Mouse (Mus musculus): Measurements from ENCODE around the gene Fam111a. TPM values are rescaled to one million over a fixed set of nuclear protein-coding genes. Genes with fewer than 3 reads are reported as not detected.

Gene Fam111a
- polyA plus RNA-seq, 2 experiments = 17.9 to 30.3 TPM

DNA sequence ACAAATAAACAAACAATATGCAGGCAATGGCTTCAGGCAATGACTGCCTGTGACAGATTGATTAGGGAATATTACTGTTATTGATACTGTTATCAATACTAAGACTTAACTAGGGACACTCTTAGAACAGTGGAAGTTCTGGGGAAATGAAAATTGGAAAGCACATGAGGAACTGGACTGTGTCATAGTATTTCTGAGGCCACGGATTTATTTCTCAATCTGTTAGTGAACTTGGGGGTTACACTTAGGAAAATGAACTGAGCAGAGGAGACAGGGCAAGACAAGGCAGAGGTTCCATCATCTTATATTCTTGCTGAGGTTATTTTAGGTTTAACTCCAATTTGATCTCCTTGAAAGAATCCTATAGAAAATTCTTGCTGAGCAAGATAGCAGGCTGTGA lies 5.6 kb upstream of the Fam111a start:
- Histone ChIP-seq H3K4me2 (ENCODE audit: low read depth) (no peak overlapping the region), H3K9me3 (ENCODE audit: control insufficient read depth, low read length) (no peaks in the 10 kb centered on the region), H3K4me1 (replicated peaks; ENCODE audit: control insufficient read depth in 2 of 2, insufficient read depth in 2 of 2, low read length in 1 of 2) (no peaks in the 10 kb centered on the region), H3K4me3 (ENCODE audit: insufficient read depth in 1 of 2, low read depth in 2 of 2, low read length in 2 of 2) (no peak overlapping the region), H3K27ac (no peak overlapping the region), H3K9ac (replicated peaks) (no peak overlapping the region), H3K36me3 (replicated peaks; ENCODE audit: control insufficient read depth, insufficient read depth, low read depth) (no peaks in the 10 kb centered on the region), H3K27me3 (ENCODE audit: control insufficient read depth, insufficient read depth, low read length) (no peaks in the 10 kb centered on the region)
- WGBS (ENCODE audit: insufficient replicate concordance) = 49% methylated on average over 1 of the region's 1 CpGs
- TF ChIP-seq EP300 (IDR thresholded peaks at IDR 0.05; ENCODE audit: low read depth) (no peak), CTCF (IDR thresholded peaks at IDR 0.05; ENCODE audit: low read depth) (no peak)
- ATAC-seq (ENCODE audit: insufficient read depth) = no peak
- no peak for DNase-seq (ENCODE audit: low read depth in 3 of 3, low spot score in 3 of 3)

GRCm38 (mm10) chr19:12540727-12541126 lies 4.8 kb upstream of the Fam111a start:
- Histone ChIP-seq H3K9ac (replicated peaks) (no peak overlapping the region), H3K4me1 (replicated peaks; ENCODE audit: control insufficient read depth in 2 of 2, insufficient read depth in 2 of 2, low read length in 1 of 2) (no peaks in the 10 kb centered on the region), H3K4me3 (ENCODE audit: insufficient read depth in 1 of 2, low read depth in 2 of 2, low read length in 2 of 2) (no peak overlapping the region), H3K36me3 (replicated peaks; ENCODE audit: control insufficient read depth, insufficient read depth, low read depth) (no peaks in the 10 kb centered on the region), H3K27ac (no peak overlapping the region), H3K4me2 (ENCODE audit: low read depth) (no peak overlapping the region), H3K9me3 (ENCODE audit: control insufficient read depth, low read length) (no peaks in the 10 kb centered on the region), H3K27me3 (ENCODE audit: control insufficient read depth, insufficient read depth, low read length) (no peaks in the 10 kb centered on the region)
- DNase-seq (ENCODE audit: low read depth in 3 of 3, low spot score in 3 of 3) = no peak
- no peak for ATAC-seq (ENCODE audit: insufficient read depth)
- WGBS (ENCODE audit: insufficient replicate concordance) = 40% methylated on average over 3 of the region's 3 CpGs
- TF ChIP-seq CTCF (IDR thresholded peaks at IDR 0.05; ENCODE audit: low read depth) (no peak), EP300 (IDR thresholded peaks at IDR 0.05; ENCODE audit: low read depth) (no peak)

DNA sequence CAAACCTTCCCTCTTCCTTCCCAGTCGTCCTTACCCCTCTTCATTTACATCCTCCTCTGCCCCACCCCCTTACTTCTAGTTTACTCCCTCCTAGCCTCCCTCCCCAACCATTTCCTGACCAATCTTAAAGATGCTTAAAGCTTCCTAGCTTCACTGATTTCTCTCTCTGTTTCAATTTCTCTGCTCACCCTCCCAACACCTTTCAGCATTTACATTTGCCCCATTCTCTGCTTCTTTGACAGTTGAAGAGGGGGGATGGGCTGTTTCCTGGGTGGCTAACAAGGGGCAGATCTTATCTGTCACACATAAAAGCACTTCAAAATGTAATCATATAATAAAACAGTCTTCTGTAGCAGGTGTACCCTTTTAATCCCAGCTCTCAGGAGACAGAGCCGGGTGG lies 3.9 kb upstream of the Fam111a start:
- H3K9me3 ChIP-seq (ENCODE audit: control insufficient read depth, low read length) = no peaks in the 10 kb centered on the region
- 13% methylated on average over 2 of the region's 2 CpGs for WGBS (ENCODE audit: insufficient replicate concordance)
- no peak overlapping the region for H3K4me2 ChIP-seq (ENCODE audit: low read depth)
- no peaks in the 10 kb centered on the region for H3K27me3 ChIP-seq (ENCODE audit: control insufficient read depth, insufficient read depth, low read length)
- H3K36me3 ChIP-seq (replicated peaks; ENCODE audit: control insufficient read depth, insufficient read depth, low read depth) = no peaks in the 10 kb centered on the region
- H3K4me1 ChIP-seq (replicated peaks; ENCODE audit: control insufficient read depth in 2 of 2, insufficient read depth in 2 of 2, low read length in 1 of 2) = no peaks in the 10 kb centered on the region
- H3K27ac ChIP-seq = no peak overlapping the region
- no peak for DNase-seq (ENCODE audit: low read depth in 3 of 3, low spot score in 3 of 3)
- ATAC-seq (ENCODE audit: insufficient read depth) = no peak
- no peak overlapping the region for H3K9ac ChIP-seq (replicated peaks)
- no peak overlapping the region for H3K4me3 ChIP-seq (ENCODE audit: insufficient read depth in 1 of 2, low read depth in 2 of 2, low read length in 2 of 2)
- TF ChIP-seq EP300 (IDR thresholded peaks at IDR 0.05; ENCODE audit: low read depth) (no peak), CTCF (IDR thresholded peaks at IDR 0.05; ENCODE audit: low read depth) (no peak)

- H3K4me1 ChIP-seq (replicated peaks; ENCODE audit: control insufficient read depth in 2 of 2, insufficient read depth in 2 of 2, low read length in 1 of 2) = no peaks in the 10 kb centered on the region
- ATAC-seq (ENCODE audit: insufficient read depth) = no peak
- no peak for DNase-seq (ENCODE audit: low read depth in 3 of 3, low spot score in 3 of 3)
- H3K9me3 ChIP-seq (ENCODE audit: control insufficient read depth, low read length) = no peaks in the 10 kb centered on the region
- H3K4me2 ChIP-seq (ENCODE audit: low read depth) = no peak overlapping the region
- no peaks in the 10 kb centered on the region for H3K27me3 ChIP-seq (ENCODE audit: control insufficient read depth, insufficient read depth, low read length)
- WGBS (ENCODE audit: insufficient replicate concordance) = 51% methylated on average over 5 of the region's 5 CpGs
- no peak overlapping the region for H3K27ac ChIP-seq
- H3K9ac ChIP-seq (replicated peaks) = no peak overlapping the region
- no peak overlapping the region for H3K4me3 ChIP-seq (ENCODE audit: insufficient read depth in 1 of 2, low read depth in 2 of 2, low read length in 2 of 2)
- peak; percentile 51 for TF ChIP-seq CTCF (IDR thresholded peaks at IDR 0.05; ENCODE audit: low read depth)
- no peak for TF ChIP-seq EP300 (IDR thresholded peaks at IDR 0.05; ENCODE audit: low read depth)
- no peaks in the 10 kb centered on the region for H3K36me3 ChIP-seq (replicated peaks; ENCODE audit: control insufficient read depth, insufficient read depth, low read depth)
Observed at GRCm38 (mm10) chr19:12549166-12549565, 3.6 kb downstream of the Fam111a start.

DNA sequence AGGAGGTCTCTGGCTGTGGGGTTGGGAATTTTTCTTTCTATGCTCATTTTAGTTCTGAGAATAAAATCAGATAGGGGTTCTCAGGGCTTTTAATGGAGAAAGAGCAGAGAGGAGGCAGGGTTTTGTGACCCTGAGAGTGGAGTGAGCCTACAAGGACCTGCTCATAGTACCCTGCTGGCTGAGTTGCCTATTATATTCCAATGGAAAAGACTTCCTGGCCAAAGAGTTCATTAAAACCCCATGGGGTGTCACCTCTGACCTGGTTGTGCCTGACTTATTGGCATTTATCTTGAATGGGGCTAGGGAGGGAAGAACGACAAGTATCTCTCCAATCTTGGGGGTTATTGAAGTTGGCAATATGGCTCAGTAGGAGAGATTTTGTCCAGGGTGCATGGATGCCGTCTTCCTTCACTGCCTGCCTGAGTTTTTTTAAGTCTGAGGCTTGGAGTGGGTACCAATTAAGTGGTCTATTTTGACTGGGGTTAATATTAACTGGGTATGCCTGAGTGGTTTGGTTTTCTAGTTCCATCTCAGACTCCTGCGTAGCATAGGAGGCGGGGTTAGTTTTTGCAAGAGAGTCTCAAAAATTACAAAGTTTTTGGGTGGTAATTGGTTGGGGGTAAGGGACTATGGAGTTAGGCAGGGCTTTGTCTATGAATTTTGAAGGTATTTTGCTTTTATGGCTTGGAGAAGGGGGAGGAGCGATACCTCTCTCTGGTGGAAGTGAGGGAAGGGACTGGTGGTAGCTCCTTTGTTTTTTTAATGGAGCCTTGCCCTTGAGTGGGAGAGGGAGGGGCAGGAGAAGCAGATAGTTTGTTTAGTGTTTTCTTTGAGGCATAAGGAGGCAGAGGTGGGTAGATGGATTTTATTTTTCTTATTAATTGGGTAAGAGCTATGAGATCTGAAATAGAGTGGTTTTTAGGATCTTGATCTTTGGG lies 4.7 kb downstream of the Fam111a start:
- H3K9me3 ChIP-seq (ENCODE audit: control insufficient read depth, low read length) = no peaks in the 10 kb centered on the region
- no peak overlapping the region for H3K4me3 ChIP-seq (ENCODE audit: insufficient read depth in 1 of 2, low read depth in 2 of 2, low read length in 2 of 2)
- H3K36me3 ChIP-seq (replicated peaks; ENCODE audit: control insufficient read depth, insufficient read depth, low read depth) = no peaks in the 10 kb centered on the region
- H3K27me3 ChIP-seq (ENCODE audit: control insufficient read depth, insufficient read depth, low read length) = no peaks in the 10 kb centered on the region
- no peaks in the 10 kb centered on the region for H3K4me1 ChIP-seq (replicated peaks; ENCODE audit: control insufficient read depth in 2 of 2, insufficient read depth in 2 of 2, low read length in 1 of 2)
- no peak overlapping the region for H3K27ac ChIP-seq
- WGBS (ENCODE audit: insufficient replicate concordance) = 66% methylated on average over 5 of the region's 5 CpGs
- no peak overlapping the region for H3K4me2 ChIP-seq (ENCODE audit: low read depth)
- TF ChIP-seq EP300 (IDR thresholded peaks at IDR 0.05; ENCODE audit: low read depth) (no peak), CTCF (IDR thresholded peaks at IDR 0.05; ENCODE audit: low read depth) (no peak)
- no peak overlapping the region for H3K9ac ChIP-seq (replicated peaks)
- no peak for ATAC-seq (ENCODE audit: insufficient read depth)
- DNase-seq (ENCODE audit: low read depth in 3 of 3, low spot score in 3 of 3) = no peak
